Mouse (Mus musculus) R1 (cell line): ENCODE results near the gene Kcnmb3.
A peak's percentile ranks its signal among the peaks of the same experiment; 100 is the strongest.

Source experiments
- DNase-seq: peaks from one replicate; pipeline ENCODE4 v3.0.0-alpha.2; 2018; ENCODE audit warnings: low read depth, low spot score

The Kcnmb3 gene

DNA sequence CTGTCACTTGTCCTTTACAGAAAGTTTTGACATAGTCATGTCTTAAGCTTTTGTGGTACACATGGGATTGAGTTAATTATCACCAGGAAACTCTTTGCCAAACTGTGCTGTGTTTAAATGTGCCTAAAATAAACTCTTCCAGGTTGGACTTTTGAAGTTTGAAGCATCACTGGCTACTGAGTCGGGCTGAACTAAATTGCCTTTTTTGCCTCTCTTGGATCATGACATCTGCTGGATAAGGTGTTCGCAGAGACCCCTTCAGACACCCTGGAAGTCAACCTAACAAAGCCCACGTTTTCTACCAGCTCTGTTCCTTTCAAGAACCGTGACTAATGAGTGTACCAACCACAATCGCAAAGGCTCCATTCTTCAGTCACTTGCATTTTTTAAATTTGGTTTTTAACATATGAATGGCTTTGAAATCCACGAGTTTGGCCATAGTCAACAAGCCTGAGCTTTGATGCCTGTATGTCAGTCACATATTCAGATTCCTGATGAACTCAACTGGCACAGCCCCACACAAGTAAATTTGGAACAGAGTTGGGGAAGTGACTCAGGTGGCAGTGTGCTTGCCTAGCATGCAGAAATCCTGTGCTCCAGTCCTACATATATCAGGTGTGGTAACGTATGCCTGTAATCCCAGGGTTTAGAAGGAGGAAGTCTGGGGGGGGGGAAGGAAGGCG, 3.2 kb upstream of the Kcnmb3 start:
- no peak for DNase-seq

GRCm38 (mm10) chr3:32494387-32495087, 2.5 kb upstream of the Kcnmb3 start:
- peak; percentile 60 for DNase-seq

DNA sequence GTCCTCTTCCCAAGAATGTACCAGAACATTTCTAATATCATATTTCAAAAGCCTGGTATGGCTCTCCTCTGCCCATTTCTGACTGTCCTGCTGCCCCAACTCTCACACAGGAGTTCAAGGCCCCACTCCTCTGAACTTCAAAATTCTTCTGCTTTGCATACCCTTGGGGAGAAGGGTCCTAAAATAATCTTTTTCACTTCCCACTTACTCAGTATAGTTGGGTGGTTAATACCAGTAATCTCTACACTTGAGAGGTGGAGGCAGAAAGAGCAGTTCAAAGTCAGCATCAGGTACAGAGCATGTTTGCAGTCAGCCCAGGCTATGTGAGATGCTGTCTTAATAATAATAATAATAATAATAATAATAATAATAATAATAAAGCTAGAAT, 1.1 kb downstream of the Kcnmb3 start:
- no peak for DNase-seq

- DNase-seq: peak; percentile 28
Measured at GRCm38 (mm10) chr3:32490076-32490927, 1.7 kb downstream of the Kcnmb3 start.

DNA sequence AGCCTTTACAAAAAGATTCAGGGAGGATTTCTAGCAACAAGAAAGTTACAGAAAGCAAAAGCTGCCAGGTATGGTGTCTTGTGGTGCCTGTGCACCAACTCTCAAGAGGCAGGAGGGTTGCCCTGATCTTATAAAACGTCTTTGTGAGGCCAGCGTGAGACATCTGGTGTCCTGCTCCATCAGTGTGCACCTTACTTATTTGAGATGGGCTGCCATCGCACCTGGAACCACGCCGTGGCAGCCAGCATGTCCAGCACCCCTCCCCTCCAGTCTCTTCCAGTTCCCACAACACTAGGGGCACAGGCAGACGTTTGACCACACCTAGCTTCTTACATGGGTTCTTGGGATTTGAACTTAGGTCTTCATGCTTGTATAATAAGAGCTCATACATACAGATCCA, 3.9 kb downstream of the Kcnmb3 start:
- no peak for DNase-seq

DNA sequence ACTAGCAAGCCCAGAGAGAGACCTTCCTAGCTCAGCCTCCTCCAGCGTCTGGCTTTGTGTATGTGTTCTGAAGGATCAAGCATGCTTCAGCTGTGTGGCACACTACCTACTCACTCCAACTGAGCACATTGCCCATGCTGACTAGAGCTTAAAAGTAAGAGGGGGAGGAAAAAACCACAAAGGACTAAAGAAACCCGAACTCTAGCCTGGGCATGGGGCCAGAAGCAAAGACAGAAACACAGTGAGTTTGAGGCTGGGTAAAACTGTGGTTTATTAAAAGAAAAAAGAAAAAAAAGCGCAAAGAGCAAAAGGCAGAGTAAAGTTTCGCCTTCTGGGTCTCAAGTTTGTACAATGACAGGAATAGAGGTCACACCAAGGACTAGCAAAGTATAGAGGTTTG, 5.5 kb downstream of the Kcnmb3 start:
- no peak for DNase-seq

DNA sequence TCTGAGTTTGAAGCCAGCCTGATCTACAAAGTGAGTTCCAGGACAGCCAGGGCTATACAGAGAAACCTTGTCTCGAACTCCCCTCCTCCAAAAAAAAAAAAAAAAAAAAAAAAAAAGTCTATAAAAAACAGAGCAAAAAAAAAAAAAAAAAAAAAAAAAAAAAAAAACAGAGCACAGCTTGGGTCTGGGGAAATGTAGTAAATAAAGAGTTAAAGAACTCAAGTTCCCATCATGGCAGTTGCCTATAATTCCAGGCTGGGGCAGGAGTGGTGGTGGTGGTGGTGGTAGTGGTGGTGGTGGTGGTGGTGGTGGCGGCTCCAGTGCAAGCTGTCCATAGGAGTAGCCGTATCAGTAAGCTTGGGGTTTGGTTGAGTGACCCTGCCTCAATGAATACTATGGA, 9.0 kb downstream of the Kcnmb3 start:
- DNase-seq: no peak

GRCm38 (mm10) chr3:32479961-32480360, 12.1 kb downstream of the Kcnmb3 start:
- DNase-seq: no peak

GRCm38 (mm10) chr3:32473184-32473583, 18.8 kb downstream of the Kcnmb3 start:
- DNase-seq: no peak

- no peak for DNase-seq
Measured at GRCm38 (mm10) chr3:32472191-32472900, 19.7 kb downstream of the Kcnmb3 start.

GRCm38 (mm10) chr3:32471098-32471497, 20.9 kb downstream of the Kcnmb3 start:
- no peak for DNase-seq

GRCm38 (mm10) chr3:32470449-32470848, 21.6 kb downstream of the Kcnmb3 start:
- no peak for DNase-seq

DNA sequence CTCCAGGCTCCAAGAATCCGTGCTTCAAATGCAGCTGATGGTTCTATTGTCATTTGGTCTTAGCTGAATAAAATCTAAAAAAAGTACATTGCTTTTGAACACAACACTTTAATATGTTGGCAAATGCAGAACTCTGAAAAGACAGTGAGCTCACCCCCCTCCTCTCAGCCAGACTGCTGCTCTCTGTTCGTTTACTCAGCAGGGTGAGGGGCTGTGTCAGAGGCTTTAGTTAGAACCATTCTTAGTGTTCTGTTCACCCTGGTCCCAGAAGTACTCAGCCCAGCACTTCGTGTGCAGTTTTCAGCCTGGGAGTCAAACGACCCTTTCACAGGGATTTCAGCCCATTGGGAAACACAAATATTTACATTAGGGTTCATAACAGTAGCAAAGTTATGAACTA, 23.6 kb downstream of the Kcnmb3 start:
- no peak for DNase-seq

DNA sequence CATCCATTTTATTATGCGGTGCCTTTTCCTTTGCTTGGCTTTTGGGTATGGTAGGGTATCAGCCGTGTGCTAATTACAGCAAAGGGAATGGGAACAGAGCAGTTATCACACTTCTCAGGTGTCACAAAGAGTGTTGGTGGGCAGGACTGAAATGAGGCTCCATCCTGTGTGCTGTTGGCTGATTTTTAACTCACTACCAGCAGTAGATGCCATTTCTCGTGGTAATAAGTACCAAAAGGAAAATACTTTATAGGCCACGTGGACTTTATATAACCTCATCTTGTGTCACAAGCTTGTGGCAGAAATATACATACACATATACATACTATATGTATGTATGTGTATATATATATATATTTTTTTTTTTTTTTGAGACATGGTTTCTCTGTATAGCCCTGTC, 24.7 kb downstream of the Kcnmb3 start:
- no peak for DNase-seq

DNA sequence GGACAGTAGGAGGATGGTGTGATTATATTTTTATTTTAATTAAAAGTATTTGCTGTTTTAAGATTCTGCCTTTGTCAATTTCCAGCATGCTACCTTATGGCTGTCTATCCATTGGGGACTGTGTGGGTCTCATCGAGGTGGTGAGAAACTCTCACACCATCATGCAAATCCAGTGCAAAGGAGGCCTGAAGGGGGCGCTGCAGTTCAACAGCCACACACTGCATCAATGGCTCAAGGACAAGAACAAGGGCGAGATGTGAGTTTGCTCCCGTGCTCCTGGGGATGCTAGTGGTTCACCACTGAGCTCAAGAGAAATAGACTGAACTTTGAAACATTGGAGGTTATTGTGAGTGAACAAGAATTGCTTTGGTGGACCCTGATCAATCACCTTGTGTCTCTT, 32.3 kb downstream of the Kcnmb3 start:
- DNase-seq: peak; percentile 82

- DNase-seq: peak; percentile 54
Measured at GRCm38 (mm10) chr3:32454329-32455021, 37.6 kb downstream of the Kcnmb3 start.

GRCm38 (mm10) chr3:32441710-32442109, 50.3 kb downstream of the Kcnmb3 start:
- DNase-seq: no peak

DNA sequence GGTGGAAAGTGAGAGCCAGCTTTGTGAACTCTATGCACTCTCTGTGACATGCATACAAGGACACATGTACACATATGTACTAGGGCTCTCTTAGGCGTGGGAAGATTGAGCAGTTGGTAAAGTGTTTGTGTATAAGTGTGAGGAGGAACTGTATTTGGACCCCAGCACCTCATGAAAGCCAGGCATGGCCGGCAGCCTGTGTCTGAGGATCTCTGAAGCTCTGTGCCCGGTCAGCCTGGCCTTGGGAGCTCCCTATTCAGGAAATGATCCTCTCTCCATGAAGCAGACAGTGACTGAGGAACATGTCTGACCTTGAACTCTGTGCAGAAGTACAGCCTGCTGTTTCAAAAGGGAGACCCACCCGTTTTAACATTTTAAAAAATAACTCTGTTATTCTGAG, 53.3 kb downstream of the Kcnmb3 start:
- no peak for DNase-seq

DNA sequence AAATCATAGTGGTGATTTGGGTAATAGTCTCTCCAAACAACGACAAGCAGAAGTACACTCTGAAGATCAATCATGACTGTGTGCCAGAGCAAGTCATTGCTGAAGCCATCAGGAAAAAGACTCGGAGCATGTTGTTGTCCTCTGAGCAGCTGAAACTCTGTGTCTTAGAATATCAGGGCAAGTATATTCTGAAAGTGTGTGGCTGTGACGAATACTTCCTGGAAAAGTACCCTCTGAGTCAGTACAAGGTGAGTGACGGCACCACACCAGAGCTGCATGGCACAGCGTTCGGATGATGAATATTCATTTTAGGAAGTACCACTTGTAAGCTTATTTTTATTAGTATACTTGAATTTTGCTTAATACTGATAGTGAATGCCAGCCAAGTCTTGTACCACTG, 54.2 kb downstream of the Kcnmb3 start:
- DNase-seq: no peak

DNA sequence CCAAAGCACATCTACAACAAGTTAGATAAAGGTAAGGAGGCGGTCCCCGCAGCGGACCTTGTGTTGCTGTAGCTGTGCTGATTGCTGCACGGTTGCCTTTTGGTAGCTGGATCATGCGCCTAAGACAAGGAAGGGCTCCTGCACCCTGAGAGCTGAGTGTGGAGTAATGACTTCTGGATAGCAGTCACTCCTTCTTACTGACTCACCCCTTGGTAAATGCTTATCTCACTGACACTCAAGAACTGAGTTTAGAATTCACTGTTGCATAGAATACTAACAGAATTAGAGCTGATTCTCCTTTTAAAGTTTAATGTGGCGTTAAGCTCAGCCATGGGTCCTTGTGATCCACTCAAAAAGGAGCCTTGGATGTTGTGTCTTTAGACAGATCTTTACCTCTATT, 54.7 kb downstream of the Kcnmb3 start:
- no peak for DNase-seq

DNA sequence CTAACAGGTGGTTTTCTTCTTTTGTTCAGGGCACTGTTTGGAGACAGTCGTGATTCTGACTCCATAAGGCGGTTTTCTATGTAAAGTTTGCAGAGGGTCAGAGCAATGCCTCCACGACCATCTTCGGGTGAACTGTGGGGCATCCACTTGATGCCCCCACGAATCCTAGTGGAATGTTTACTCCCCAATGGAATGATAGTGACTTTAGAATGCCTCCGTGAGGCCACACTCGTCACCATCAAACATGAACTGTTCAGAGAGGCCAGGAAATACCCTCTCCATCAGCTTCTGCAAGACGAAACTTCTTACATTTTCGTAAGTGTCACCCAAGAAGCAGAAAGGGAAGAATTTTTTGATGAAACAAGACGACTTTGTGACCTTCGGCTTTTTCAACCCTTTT, 55.9 kb downstream of the Kcnmb3 start:
- DNase-seq: no peak
